Mouse (Mus musculus): Measurements from ENCODE around the gene B3galnt2.

DNA sequence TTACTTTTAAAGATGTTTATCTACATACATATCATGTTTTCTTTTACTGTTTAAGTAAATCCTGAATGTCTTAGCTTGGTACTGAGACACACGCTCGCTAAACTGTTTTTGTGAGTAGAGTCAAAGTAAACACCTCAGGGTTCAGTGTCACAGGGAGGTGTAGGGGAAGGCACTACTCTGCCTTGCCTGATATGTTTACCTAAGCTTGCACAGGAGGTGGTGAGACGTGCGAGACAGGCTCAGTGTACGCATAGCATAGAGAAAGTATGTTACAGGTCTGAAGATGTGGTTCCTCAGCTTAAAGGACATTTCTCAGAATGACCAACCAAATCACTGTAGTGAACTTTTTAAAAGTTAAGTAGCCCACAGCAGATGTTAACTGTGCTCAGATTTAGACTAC, 43.2 kb downstream of the B3galnt2 start:
- TF ChIP-seq EP300 (IDR thresholded peaks at IDR 0.05; ENCODE audit: low read depth) (no peak), CTCF (IDR thresholded peaks at IDR 0.05; ENCODE audit: low read depth) (no peak)
